Mouse (Mus musculus) myocyte (in vitro differentiated cells): ENCODE measurements at regions not wholly inside any gene's neighbourhood (a gene's known extent, or its start where the extent isn't known, plus 50 kb on each side); places are given as distances from the start of the nearest gene placed in this dataset.

Source experiments
- H3K27me3 ChIP-seq: one replicate; pipeline ENCODE4 v1.6.1; 2011; ENCODE audit not compliant: control insufficient read depth, insufficient read depth, insufficient read length
- H3K36me3 ChIP-seq: one replicate; pipeline ENCODE4 v1.6.1; 2011; ENCODE audit not compliant: control insufficient read depth, insufficient read depth
- H3K4me2 ChIP-seq: one replicate; pipeline ENCODE4 v1.6.1; 2011; ENCODE audit warnings: low read depth, control low read depth
- H3K4me3 ChIP-seq: one replicate; pipeline ENCODE4 v1.5.1; 2011; ENCODE audit warnings: mild to moderate bottlenecking, control low read depth, moderate library complexity
- H3K79me2 ChIP-seq: one replicate; pipeline ENCODE4 v1.6.1; 2011; ENCODE audit not compliant: control insufficient read depth, insufficient read depth
- H3ac ChIP-seq: one replicate; pipeline ENCODE4 v1.6.1; 2011; ENCODE audit not compliant: control insufficient read depth, insufficient read length
- CEBPB ChIP-seq: IDR thresholded peaks from 2 replicates; pipeline ENCODE4 v1.6.1; 2011; ENCODE audit warnings: mild to moderate bottlenecking, moderate library complexity; ENCODE audit not compliant: poor library complexity, insufficient read depth, severe bottlenecking
- E2F4 ChIP-seq: IDR thresholded peaks from one replicate; pipeline ENCODE4 v1.6.1; 2011; ENCODE audit warnings: mild to moderate bottlenecking, control low read depth, moderate library complexity; ENCODE audit not compliant: insufficient read depth
- MAX ChIP-seq: IDR thresholded peaks from one replicate; pipeline ENCODE4 v1.6.1; 2011; ENCODE audit warnings: low read depth, mild to moderate bottlenecking, control low read depth
- MYOD1 ChIP-seq, 3 experiments: IDR thresholded peaks; one replicate each; pipeline ENCODE4 v1.6.1; 2011; ENCODE audit warnings: control low read depth in 2 of 3, low read depth in 2 of 3, mild to moderate bottlenecking in 2 of 3, moderate library complexity in 1 of 3; ENCODE audit not compliant: insufficient read length in 2 of 3, control insufficient read depth in 1 of 3
- MYOG ChIP-seq, 3 experiments: IDR thresholded peaks; one replicate each; pipeline ENCODE4 v1.6.1; 2011; ENCODE audit warnings: control low read depth in 2 of 3, low read depth in 2 of 3, mild to moderate bottlenecking in 2 of 3; ENCODE audit not compliant: insufficient read length in 2 of 3, control insufficient read depth in 1 of 3, insufficient read depth in 1 of 3
- POLR2A ChIP-seq: IDR thresholded peaks from one replicate; pipeline ENCODE4 v1.6.1; 2011; ENCODE audit warnings: low read depth, mild to moderate bottlenecking, control low read depth, moderate library complexity; ENCODE audit not compliant: insufficient read length
- POLR2AphosphoS2 ChIP-seq: IDR thresholded peaks from one replicate; pipeline ENCODE4 v1.6.1; 2011; ENCODE audit warnings: low read depth, control low read depth; ENCODE audit not compliant: insufficient read length
- REST ChIP-seq: IDR thresholded peaks from one replicate; pipeline ENCODE4 v1.6.1; 2011; ENCODE audit warnings: mild to moderate bottlenecking, control low read depth, moderate library complexity; ENCODE audit not compliant: insufficient read depth, insufficient read length
- SRF ChIP-seq: IDR thresholded peaks from one replicate; pipeline ENCODE4 v1.6.1; 2011; ENCODE audit warnings: low read depth; ENCODE audit not compliant: control insufficient read depth, insufficient read length
- TCF12 ChIP-seq: IDR thresholded peaks from one replicate; pipeline ENCODE4 v1.6.1; 2011; ENCODE audit warnings: mild to moderate bottlenecking, control low read depth; ENCODE audit not compliant: poor library complexity, insufficient read depth, severe bottlenecking
- TCF3 ChIP-seq: IDR thresholded peaks from one replicate; pipeline ENCODE4 v1.6.1; 2011; ENCODE audit warnings: low read depth, control low read depth; ENCODE audit not compliant: insufficient read length
- USF1 ChIP-seq: IDR thresholded peaks from one replicate; pipeline ENCODE4 v1.6.1; 2011; ENCODE audit warnings: low read depth, mild to moderate bottlenecking, control low read depth, moderate library complexity

DNA sequence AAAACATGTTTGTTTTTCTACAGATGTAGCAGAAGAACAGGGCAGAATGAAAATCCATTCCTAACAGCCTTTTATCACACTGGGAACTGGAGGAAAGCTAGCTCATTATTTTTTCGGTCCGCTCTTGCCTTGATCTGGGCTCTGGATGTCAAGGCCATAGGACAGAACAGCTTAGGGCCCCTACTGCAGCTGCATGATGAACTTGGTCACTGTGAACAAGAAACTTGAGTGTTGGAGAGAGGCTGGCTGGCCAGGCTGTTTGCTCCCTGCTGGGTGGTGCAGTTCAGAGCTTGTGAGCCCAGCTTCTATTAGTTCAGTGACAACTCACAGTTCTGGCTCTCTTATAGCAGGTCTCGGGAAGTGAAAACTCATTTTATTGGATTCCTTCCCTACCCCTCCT lies 70.2 kb upstream of the Prlr start:
- Histone ChIP-seq H3K4me3 (no peak overlapping the region), H3K79me2 (no peaks in the 10 kb centered on the region), H3K4me2 (no peak overlapping the region), H3K36me3 (no peaks in the 10 kb centered on the region), H3K27me3 (no peaks in the 10 kb centered on the region), H3ac (no peak overlapping the region)
- no peak for TF ChIP-seq CEBPB
- no peak for TF ChIP-seq POLR2AphosphoS2
- TF ChIP-seq E2F4, result no peak
- no peak for TF ChIP-seq REST
- TF ChIP-seq SRF, result no peak
- TF ChIP-seq MAX, result no peak
- TF ChIP-seq MYOG (IDR thresholded peaks at IDR 0.05; ENCODE audit: control insufficient read depth in 1 of 3, insufficient read depth in 1 of 3, insufficient read length in 2 of 3, low read depth in 2 of 3), result no peak
- TF ChIP-seq TCF12, result no peak
- TF ChIP-seq MYOD1 (IDR thresholded peaks at IDR 0.05; ENCODE audit: control insufficient read depth in 1 of 3, insufficient read length in 2 of 3, low read depth in 2 of 3), result no peak
- no peak for TF ChIP-seq TCF3
- no peak for TF ChIP-seq POLR2A
- TF ChIP-seq USF1, result no peak
